Mouse (Mus musculus) limb, embryonic 13.5 days (tissue): ENCODE measurements around the gene Klhl2. TPM values are rescaled to one million over a fixed set of nuclear protein-coding genes. Genes with fewer than 3 reads are reported as not detected.

Experiments
- ATAC-seq: fragments of 200-750 bp; cut with Nextera tagmentation; 2 replicates; pipeline ENCODE4 v1.8.0; 2017; ENCODE audit warnings: low read depth, moderate number of reproducible peaks, moderate TSS enrichment; ENCODE audit not compliant: low FRiP score
- H3K27ac ChIP-seq: fragments of 300-500 bp; sonication (generic); 2 replicates; pipeline ENCODE4 v1.5.1; 2015; ENCODE audit warnings: inconsistent platforms, mild to moderate bottlenecking, moderate library complexity
- H3K27me3 ChIP-seq: fragments of 300-500 bp; sonication (generic); 2 replicates; pipeline ENCODE4 v1.6.1; 2015; ENCODE audit warnings: mild to moderate bottlenecking, inconsistent platforms
- H3K36me3 ChIP-seq: fragments of 300-500 bp; sonication (generic); 2 replicates; pipeline ENCODE4 v1.6.1; 2015; ENCODE audit warnings: inconsistent platforms, mild to moderate bottlenecking, moderate library complexity
- H3K4me1 ChIP-seq: fragments of 300-500 bp; sonication (generic); 2 replicates; pipeline ENCODE4 v1.6.1; 2015; ENCODE audit warnings: inconsistent platforms
- H3K4me2 ChIP-seq: fragments of 300-500 bp; sonication (generic); replicated peaks from 2 replicates; pipeline ENCODE4 v1.6.1; 2015; ENCODE audit warnings: inconsistent platforms, mild to moderate bottlenecking, moderate library complexity
- H3K4me3 ChIP-seq: fragments of 300-500 bp; sonication (generic); 2 replicates; pipeline ENCODE4 v1.5.1; 2015; ENCODE audit warnings: moderate library complexity, mild to moderate bottlenecking, inconsistent platforms
- H3K9ac ChIP-seq: fragments of 300-500 bp; sonication (generic); 2 replicates; pipeline ENCODE4 v1.6.1; 2015; ENCODE audit warnings: mild to moderate bottlenecking, inconsistent platforms
- H3K9me3 ChIP-seq: fragments of 300-500 bp; sonication (generic); 2 replicates; pipeline ENCODE4 v1.6.1; 2016; ENCODE audit warnings: inconsistent platforms
- WGBS: fragments of 180-500 bp; shearing (Covaris S2); methylation state at CpG from one replicate; pipeline ENCODE4 v1.1.7; 2015; 5-methylcytosine and 5-hydroxymethylcytosine counted together
- polyA plus RNA-seq: library from polyadenylated mRNA; unstranded; fragments of >200 nt; fragmentation: Nextera tagmentation; extraction: Ambion mirVana; gene quantifications from 2 replicates; pipeline ENCODE4 v1.2.1, GENCODE M21; 2015

Klhl2 gene
- polyA plus RNA-seq, 1 experiment from 2014 or later = 8.7 TPM

GRCm38 (mm10) chr8:64761430-64761829, 88.4 kb downstream of the Klhl2 start:
- no peak overlapping the region for H3K9ac ChIP-seq

DNA sequence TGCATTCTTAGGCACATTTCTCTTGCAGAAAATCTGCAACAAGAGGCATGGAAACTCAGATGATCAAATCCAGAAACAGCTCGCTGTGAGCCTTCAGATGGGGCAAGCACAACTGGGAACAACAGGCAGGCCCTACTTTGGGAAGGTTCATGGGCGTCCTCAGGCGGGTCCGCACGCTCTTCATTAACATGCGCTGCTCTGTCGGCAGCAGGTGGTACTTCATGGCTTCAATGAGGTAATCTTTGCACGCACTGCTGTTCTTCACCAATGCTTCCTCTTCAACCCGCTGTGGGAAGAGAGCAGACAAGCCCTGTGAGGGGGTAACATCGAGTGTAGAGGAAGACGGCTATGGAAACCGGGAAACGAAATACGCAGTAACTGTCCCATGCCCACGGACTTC, 91.9 kb downstream of the Klhl2 start:
- Histone ChIP-seq H3K4me3 (no peak overlapping the region), H3K36me3 (peaks cover 48% of the 10 kb centered on the region), H3K27me3 (no peaks in the 10 kb centered on the region), H3K27ac (no peak overlapping the region), H3K9me3 (no peaks in the 10 kb centered on the region), H3K4me2 (no peak overlapping the region), H3K9ac (no peak overlapping the region), H3K4me1 (no peaks in the 10 kb centered on the region)
- WGBS = 95% methylated on average over 15 of the region's 15 CpGs
- no peak for ATAC-seq

More at GRCm38 (mm10) chr8:64761430-64761829, 88.4 kb downstream of the Klhl2 start:
- ATAC-seq = no peak
- no peaks in the 10 kb centered on the region for H3K27me3 ChIP-seq
- no peak overlapping the region for H3K4me2 ChIP-seq
- 83% methylated on average over 8 of the region's 8 CpGs for WGBS
- H3K9me3 ChIP-seq = no peaks in the 10 kb centered on the region
- no peak overlapping the region for H3K27ac ChIP-seq
- peaks cover 18% of the 10 kb centered on the region for H3K36me3 ChIP-seq
- peaks cover 5% of the 10 kb centered on the region; the same call in 1 of the 2 replicates for H3K4me1 ChIP-seq
- no peak overlapping the region for H3K4me3 ChIP-seq

DNA sequence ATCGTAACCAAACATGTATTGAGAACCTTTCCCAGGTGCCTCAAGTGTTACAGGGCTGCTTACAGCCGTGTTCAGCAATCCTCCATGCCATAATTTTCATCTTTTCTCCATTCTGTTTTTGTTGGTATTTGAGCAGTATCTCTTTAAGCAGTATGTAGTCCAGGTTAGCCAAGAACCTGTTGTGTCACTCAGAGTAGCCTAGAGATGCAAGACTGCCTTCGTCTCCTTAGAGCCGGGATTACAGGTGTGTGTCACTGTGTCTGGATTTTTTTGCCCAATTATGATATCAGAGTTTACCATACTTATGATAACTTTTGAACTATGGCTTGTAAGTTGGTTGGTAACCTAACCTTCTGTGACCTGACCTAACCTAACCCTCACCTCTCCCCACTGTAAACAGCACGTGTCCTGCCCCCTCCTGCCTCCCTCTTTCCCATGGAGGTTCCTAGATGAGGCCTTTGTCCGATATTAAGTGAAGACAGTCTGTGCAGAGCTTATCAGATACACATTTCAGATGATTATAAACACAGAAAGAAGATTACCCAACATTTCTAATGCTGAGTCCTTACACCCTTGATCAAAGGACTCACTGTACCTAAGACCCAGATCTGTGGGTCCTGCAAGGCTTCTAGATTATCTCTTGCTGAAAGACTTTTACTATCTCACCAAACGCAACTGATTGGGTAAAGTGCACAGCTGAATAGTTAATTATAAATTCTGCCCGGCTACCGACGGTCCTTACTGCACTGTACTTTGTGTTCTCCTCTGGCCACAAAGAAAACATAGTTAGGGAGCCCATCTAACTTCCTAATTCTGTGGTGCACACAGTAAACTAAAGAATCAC, 103.4 kb downstream of the Klhl2 start:
- 86% methylated on average over 10 of the region's 10 CpGs for WGBS
- Histone ChIP-seq H3K4me1 (no peaks in the 10 kb centered on the region), H3K9me3 (no peaks in the 10 kb centered on the region), H3K9ac (no peak overlapping the region), H3K4me2 (no peak overlapping the region), H3K27ac (no peak overlapping the region), H3K36me3 (peaks cover 25% of the 10 kb centered on the region), H3K27me3 (no peaks in the 10 kb centered on the region), H3K4me3 (no peak overlapping the region)
- no peak for ATAC-seq

GRCm38 (mm10) chr8:64740547-64741211, 109.1 kb downstream of the Klhl2 start:
- Histone ChIP-seq H3K36me3 (peaks cover 6% of the 10 kb centered on the region), H3K27me3 (no peaks in the 10 kb centered on the region), H3K4me2 (no peak overlapping the region), H3K27ac (no peak overlapping the region), H3K9me3 (no peaks in the 10 kb centered on the region), H3K4me3 (no peak overlapping the region), H3K4me1 (no peaks in the 10 kb centered on the region), H3K9ac (no peak overlapping the region)
- ATAC-seq = no peak
- 92% methylated on average over 13 of the region's 13 CpGs for WGBS

GRCm38 (mm10) chr8:64738916-64739315, 110.9 kb downstream of the Klhl2 start:
- H3K4me1 ChIP-seq = no peaks in the 10 kb centered on the region
- no peaks in the 10 kb centered on the region for H3K9me3 ChIP-seq
- no peak overlapping the region for H3K9ac ChIP-seq
- H3K4me3 ChIP-seq = no peak overlapping the region
- no peak for ATAC-seq
- H3K4me2 ChIP-seq = no peak overlapping the region
- H3K27ac ChIP-seq = no peak overlapping the region
- H3K27me3 ChIP-seq = no peaks in the 10 kb centered on the region
- peaks cover 6% of the 10 kb centered on the region; the same call in 1 of the 2 replicates for H3K36me3 ChIP-seq
- WGBS = 85% methylated on average over 1 of the region's 1 CpGs

GRCm38 (mm10) chr8:64736767-64737323, 113.0 kb downstream of the Klhl2 start:
- Histone ChIP-seq H3K27ac (no peak overlapping the region), H3K4me2 (no peak overlapping the region), H3K9me3 (no peaks in the 10 kb centered on the region), H3K4me1 (peaks cover 10% of the 10 kb centered on the region), H3K36me3 (peaks cover 6% of the 10 kb centered on the region; the same call in 1 of the 2 replicates), H3K27me3 (no peaks in the 10 kb centered on the region), H3K4me3 (no peak overlapping the region), H3K9ac (no peak overlapping the region)
- no peak for ATAC-seq
- 84% methylated on average over 3 of the region's 3 CpGs for WGBS

DNA sequence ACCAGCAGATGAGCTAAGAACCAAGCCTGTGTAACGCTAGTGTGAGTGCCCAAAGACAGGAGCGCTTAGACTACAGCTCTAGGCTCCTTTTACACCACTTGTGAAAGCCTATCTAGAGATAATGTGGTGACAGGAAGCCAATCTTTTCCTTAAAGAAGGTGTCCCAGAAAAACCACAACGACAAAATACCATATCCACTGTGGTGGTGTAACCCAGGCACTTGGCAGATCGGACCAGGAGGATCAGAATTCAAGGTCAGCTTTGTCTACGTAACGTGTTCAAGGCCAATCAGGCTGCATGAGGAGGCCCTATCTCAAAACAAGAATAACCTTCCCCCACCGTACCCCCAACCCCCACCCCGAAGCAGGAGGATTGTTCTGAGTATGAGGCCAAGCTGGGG, 114.7 kb downstream of the Klhl2 start:
- no peak overlapping the region for H3K4me2 ChIP-seq
- H3K4me1 ChIP-seq = peaks cover 13% of the 10 kb centered on the region
- H3K4me3 ChIP-seq = no peak overlapping the region
- 88% methylated on average over 8 of the region's 8 CpGs for WGBS
- H3K36me3 ChIP-seq = peaks cover 10% of the 10 kb centered on the region
- no peaks in the 10 kb centered on the region for H3K27me3 ChIP-seq
- H3K9ac ChIP-seq = no peak overlapping the region
- no peak overlapping the region for H3K27ac ChIP-seq
- no peak for ATAC-seq
- no peaks in the 10 kb centered on the region for H3K9me3 ChIP-seq

DNA sequence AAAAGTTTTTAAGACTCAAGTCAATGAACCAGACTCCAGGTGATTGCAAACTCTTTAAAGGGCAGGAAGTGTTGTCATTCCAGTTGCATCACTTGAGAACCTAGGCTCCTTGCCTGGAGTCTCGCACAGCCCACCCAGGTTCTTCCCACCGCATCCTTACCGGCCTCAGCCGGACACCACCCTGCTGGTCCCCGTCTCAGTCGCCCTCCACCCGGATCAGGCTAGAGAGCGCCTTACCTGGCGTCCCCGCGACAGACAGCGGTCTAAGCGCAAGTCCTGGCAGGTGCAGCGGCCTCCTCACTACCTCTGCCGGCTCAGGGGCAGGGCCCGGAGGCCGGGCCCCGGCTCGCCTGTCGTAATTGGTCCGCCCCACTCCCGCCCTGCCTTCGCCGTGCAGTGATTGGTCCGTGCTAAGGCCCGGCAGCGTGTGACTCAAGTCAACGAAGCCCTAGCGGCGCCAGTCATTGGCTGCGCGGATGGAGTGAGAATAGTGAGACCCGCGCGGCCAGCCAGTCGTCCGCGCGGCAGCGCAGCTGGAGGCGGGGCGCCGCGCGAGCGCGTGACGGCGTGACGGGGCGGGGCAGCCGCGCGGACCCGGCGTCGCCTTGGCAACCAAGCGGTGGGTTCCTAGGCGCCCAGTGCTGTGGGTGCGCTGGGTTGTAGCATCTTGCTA, 116.4 kb downstream of the Klhl2 start, which contains the start of gene Msmo1:
Msmo1 (minus strand) TSS at position 522 of the 673 bp plus-strand sequence.
- Histone ChIP-seq H3K9me3 (no peaks in the 10 kb centered on the region), H3K4me3 (peak within 1 kb of the TSS; percentile 81), H3K4me2 (peak within 1 kb of the TSS; percentile 81), H3K27ac (peak within 1 kb of the TSS; percentile 15; the same call in 1 of the 2 replicates), H3K36me3 (peaks cover 16% of the 10 kb centered on the region), H3K9ac (peak within 1 kb of the TSS; percentile 70), H3K27me3 (no peaks in the 10 kb centered on the region), H3K4me1 (peaks cover 13% of the 10 kb centered on the region)
- peak; percentile 100 for ATAC-seq
- under 1% methylated on average over 60 of the region's 60 CpGs for WGBS

GRCm38 (mm10) chr8:64732596-64732995, 117.2 kb downstream of the Klhl2 start:
- 0 out of 2 replicates have a peak overlapping the region, but pooled peaks have one; percentile 15 for H3K27ac ChIP-seq

DNA sequence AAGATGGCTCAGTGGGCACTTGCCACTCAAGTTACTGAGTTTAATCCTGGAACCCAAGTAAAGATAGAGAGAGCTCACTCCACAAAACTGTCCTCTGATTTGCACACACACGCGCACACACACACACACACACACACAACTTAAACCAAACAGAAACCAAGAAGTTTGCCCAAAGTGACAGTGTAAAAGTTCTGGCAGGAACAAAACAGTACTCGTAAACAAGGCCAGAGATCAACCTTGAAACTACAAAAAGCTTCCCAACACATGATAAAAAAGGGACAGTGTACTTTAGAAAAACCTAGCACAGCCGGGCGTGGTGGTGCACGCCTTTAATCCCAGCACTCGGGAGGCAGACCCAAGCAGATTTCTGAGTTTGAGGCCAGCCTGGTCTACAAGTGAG, 121.7 kb downstream of the Klhl2 start:
- no peak overlapping the region for H3K27ac ChIP-seq
- no peak overlapping the region for H3K4me2 ChIP-seq
- H3K4me1 ChIP-seq = peaks cover 13% of the 10 kb centered on the region
- WGBS = 91% methylated on average over 7 of the region's 7 CpGs
- no peaks in the 10 kb centered on the region for H3K27me3 ChIP-seq
- no peaks in the 10 kb centered on the region for H3K9me3 ChIP-seq
- H3K4me3 ChIP-seq = no peak overlapping the region
- H3K9ac ChIP-seq = no peak overlapping the region
- peaks cover 56% of the 10 kb centered on the region for H3K36me3 ChIP-seq
- no peak for ATAC-seq

More at GRCm38 (mm10) chr8:64732596-64732995, 117.2 kb downstream of the Klhl2 start:
- H3K4me2 ChIP-seq = peak overlapping the region; percentile 81
- H3K4me1 ChIP-seq = peaks cover 13% of the 10 kb centered on the region
- peaks cover 18% of the 10 kb centered on the region for H3K36me3 ChIP-seq
- no peaks in the 10 kb centered on the region for H3K27me3 ChIP-seq
- H3K4me3 ChIP-seq = peak overlapping the region; percentile 81
- WGBS = 10% methylated on average over 9 of the region's 9 CpGs
- H3K9me3 ChIP-seq = no peaks in the 10 kb centered on the region
- peak overlapping the region; percentile 70 for H3K9ac ChIP-seq
- ATAC-seq = no peak

DNA sequence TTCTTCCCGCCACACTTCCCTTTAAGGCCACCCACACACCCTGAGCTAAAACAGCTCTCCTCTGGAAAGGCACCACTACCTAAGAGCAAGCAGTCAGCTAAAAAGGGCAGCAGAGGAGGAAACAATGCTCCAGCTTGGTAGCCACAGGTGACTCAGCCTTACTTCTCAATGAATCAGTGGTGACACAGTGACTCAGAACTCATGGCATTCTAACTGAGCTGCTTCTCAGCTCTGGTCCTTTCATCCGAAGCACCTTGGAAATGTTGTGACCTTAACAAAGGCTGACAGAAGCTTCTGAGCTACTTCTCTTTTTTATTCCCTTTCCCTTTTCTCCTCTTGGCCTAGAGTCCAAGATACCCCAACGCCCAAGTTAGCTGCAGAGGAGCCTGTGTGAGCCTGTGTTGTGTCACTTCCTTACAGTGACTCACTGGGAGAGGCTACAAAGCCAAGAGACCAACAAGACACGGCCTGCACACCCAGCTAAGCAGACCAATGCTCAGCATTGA, 123.6 kb downstream of the Klhl2 start:
- H3K9me3 ChIP-seq = no peaks in the 10 kb centered on the region
- 85% methylated on average over 4 of the region's 4 CpGs for WGBS
- H3K36me3 ChIP-seq = peaks cover 68% of the 10 kb centered on the region
- H3K4me2 ChIP-seq = no peak overlapping the region
- H3K4me3 ChIP-seq = no peak overlapping the region
- H3K27ac ChIP-seq = no peak overlapping the region
- ATAC-seq = no peak
- no peaks in the 10 kb centered on the region for H3K4me1 ChIP-seq
- no peaks in the 10 kb centered on the region for H3K27me3 ChIP-seq
- H3K9ac ChIP-seq = no peak overlapping the region
